10 mouse cellular contexts compared by ENCODE assay signal in the genomic region with DNA sequence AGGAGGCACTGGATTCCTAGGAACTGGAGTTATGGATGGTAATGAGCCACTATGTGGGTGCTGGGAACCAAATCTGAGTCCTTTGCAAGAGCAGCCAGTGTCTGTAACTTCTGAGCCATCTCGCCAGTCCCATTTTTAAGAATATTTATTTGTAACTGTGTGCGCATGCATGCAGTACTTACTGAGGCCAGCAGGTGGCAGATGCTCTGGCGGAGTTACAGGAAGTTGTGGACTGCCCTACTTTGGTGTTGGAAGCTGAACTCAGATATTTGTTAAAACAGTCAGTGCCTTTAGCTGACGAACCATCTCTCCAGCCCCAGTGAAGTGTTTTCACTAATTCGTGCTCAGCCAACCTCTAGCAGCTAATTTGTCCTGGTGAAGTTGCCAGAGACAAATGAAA. TPM values are rescaled to one million over a fixed set of nuclear protein-coding genes. Genes with fewer than 3 reads are reported as not detected.
DNase-seq lines count a peak whose midpoint lies in the region; TF ChIP-seq lines count a peak whose summit lies in the region.
"Had no signal": no experiment of that assay in that cellular context is flagged by ENCODE, and none has a peak within 500 bp of the region (broad histone marks: within the 10 kb centered on the region; RNA-seq: fewer than 3 reads in every experiment).

No protein-coding gene starts in this region.

- TF ChIP-seq CTCF in spleen, adult 2 months (IDR thresholded peaks at IDR 0.05; ENCODE audit: extremely low read depth, insufficient read depth, insufficient read length, insufficient replicate concordance) = peak; percentile 39; the same call in 1 of the 2 replicates

- peak; percentile 33 for DNase-seq in heart, postnatal 4 days
- no peak for DNase-seq in heart, embryonic 10.5 days (ENCODE audit: low spot score)
- no peak for DNase-seq in spleen, adult 2 months (ENCODE audit: low read depth in 1 of 2, low spot score in 2 of 2)
- no peak for DNase-seq in spleen, postnatal 4 days (ENCODE audit: low spot score in 2 of 2)
- DNase-seq in forelimb bud, embryonic 11.5 days (ENCODE audit: low read depth, low spot score) = peak; percentile 49
- peak; percentile 67 for DNase-seq in thymus, postnatal 4 days
- no peak for DNase-seq in cerebellum, adult 8-10 months
- no peak for DNase-seq in right cerebral cortex, postnatal 25 days

- 57% methylated on average over 5 of the region's 5 CpGs for WGBS in heart, embryonic 10.5 days
- 92% methylated on average over 5 of the region's 5 CpGs for WGBS in spleen, adult 2 months

- H3K27ac ChIP-seq in heart, embryonic 10.5 days = no peak overlapping the region
- H3K27ac ChIP-seq in spleen, adult 2 months (ENCODE audit: insufficient read depth, low read length) = no peak overlapping the region
- H3K27ac ChIP-seq: embryonic facial prominence, embryonic 12.5 days; liver, embryonic 13.5 days had no signal

- TF ChIP-seq POLR2A in spleen, adult 2 months (IDR thresholded peaks at IDR 0.05; ENCODE audit: low read depth, low read length) = no peak

- H3K36me3 ChIP-seq in heart, embryonic 10.5 days = no peaks in the 10 kb centered on the region
- peaks cover 4% of the 10 kb centered on the region; the same call in 1 of the 2 replicates for H3K36me3 ChIP-seq in spleen, adult 2 months (ENCODE audit: control insufficient read depth, insufficient read depth, low read length)
- H3K36me3 ChIP-seq: embryonic facial prominence, embryonic 12.5 days; liver, embryonic 13.5 days had no signal

- peaks cover 10% of the 10 kb centered on the region; the same call in 1 of the 2 replicates for H3K27me3 ChIP-seq in heart, embryonic 10.5 days (ENCODE audit: insufficient read depth, poor library complexity, severe bottlenecking)
- no peaks in the 10 kb centered on the region for H3K27me3 ChIP-seq in spleen, adult 2 months (ENCODE audit: control insufficient read depth, insufficient read depth, low read length)
- H3K27me3 ChIP-seq: embryonic facial prominence, embryonic 12.5 days; liver, embryonic 13.5 days had no signal

- no peak overlapping the region for H3K4me3 ChIP-seq in heart, embryonic 10.5 days
- no peak overlapping the region for H3K4me3 ChIP-seq in spleen, adult 2 months (ENCODE audit: extremely low read depth, insufficient read depth, insufficient read length)
- H3K4me3 ChIP-seq: embryonic facial prominence, embryonic 12.5 days; liver, embryonic 13.5 days had no signal

- H3K9me3 ChIP-seq in heart, embryonic 10.5 days = no peaks in the 10 kb centered on the region
- H3K9me3 ChIP-seq: embryonic facial prominence, embryonic 12.5 days; liver, embryonic 13.5 days had no signal

- H3K4me1 ChIP-seq in heart, embryonic 10.5 days = peaks cover 4% of the 10 kb centered on the region; the same call in 1 of the 2 replicates
- H3K4me1 ChIP-seq in spleen, adult 2 months (ENCODE audit: control insufficient read depth, insufficient read depth, insufficient read length) = no peaks in the 10 kb centered on the region; the same call in 1 of the 2 replicates
- H3K4me1 ChIP-seq: embryonic facial prominence, embryonic 12.5 days; liver, embryonic 13.5 days had no signal

RNA-seq across cellular contexts. Expression of gene Nphp4, which starts 51.6 kb away (rescaled TPM):
- total RNA-seq in heart, postnatal 4 days (2021) = 1 to 10 TPM; 1.5 to 2.6 TPM
- polyA plus RNA-seq in heart, embryonic 10.5 days (2016; fragmentation: Nextera tagmentation; extraction: Ambion mirVana) = 3.2 and 3.7 TPM in 2 replicates
- 1.2 and 2.1 TPM in 2 replicates for polyA plus RNA-seq in spleen, adult 2 months (2012; rRNA removed)

RNA-seq across cellular contexts. Expression of gene Kcnab2, which starts 52.7 kb away (rescaled TPM):
- 1 to 10 TPM; 2.3 to 2.4 TPM for total RNA-seq in heart, postnatal 4 days (2021)
- 4.2 and 4.8 TPM in 2 replicates for polyA plus RNA-seq in heart, embryonic 10.5 days (2016; fragmentation: Nextera tagmentation; extraction: Ambion mirVana)
- 34.6 and 47.0 TPM in 2 replicates for polyA plus RNA-seq in spleen, adult 2 months (2012; rRNA removed)

Comparison
In these comparisons a context has a peak if more than half of its experiments do, and no peak if none do; other contexts are left out.
1. DNase-seq: peak in heart, postnatal 4 days (single experiment), forelimb bud, embryonic 11.5 days (single experiment) and thymus, postnatal 4 days (single experiment); none in heart, embryonic 10.5 days (single experiment), spleen, adult 2 months (0 of 2), spleen, postnatal 4 days (0 of 2), cerebellum, adult 8-10 months (single experiment) and right cerebral cortex, postnatal 25 days (single experiment).